ENCODE assay signal across 10 mouse cellular contexts in genomic region chr4:138548124-138548561, GRCm38 (mm10).
DNase-seq lines count a peak whose midpoint lies in the region; ATAC-seq lines count a peak whose summit lies in the region.
"Had no signal": no experiment of that assay in that cellular context is flagged by ENCODE, and none has a peak within 500 bp of the region (broad histone marks: within the 10 kb centered on the region; RNA-seq: fewer than 3 reads in every experiment).

No protein-coding gene starts in this region.

- no peak overlapping the region for H3K9ac ChIP-seq in hindbrain, embryonic 14.5 days
- H3K9ac ChIP-seq in midbrain, embryonic 15.5 days = 0 out of 2 replicates have a peak overlapping the region, but pooled peaks have one; percentile 5

- no peaks in the 10 kb centered on the region for H3K36me3 ChIP-seq in hindbrain, embryonic 14.5 days (replicated peaks; ENCODE audit: control insufficient read depth, insufficient read depth)
- no peaks in the 10 kb centered on the region for H3K36me3 ChIP-seq in midbrain, embryonic 15.5 days (replicated peaks)
- no peaks in the 10 kb centered on the region for H3K36me3 ChIP-seq in limb, embryonic 10.5 days

- no peak for DNase-seq in frontal cortex, postnatal 25 days (ENCODE audit: low spot score in 2 of 2)
- peak; percentile 14 for DNase-seq in ES-CJ7 (ENCODE audit: low read depth, low spot score)
- no peak for DNase-seq in hindbrain, embryonic 14.5 days (ENCODE audit: low spot score)
- no peak for DNase-seq in limb, embryonic 10.5 days (ENCODE audit: low spot score)
- DNase-seq: liver had no signal

- WGBS in hindbrain, embryonic 14.5 days = 8% methylated on average over 10 of the region's 10 CpGs
- 7% methylated on average over 10 of the region's 10 CpGs for WGBS in midbrain, embryonic 15.5 days
- WGBS in limb, embryonic 10.5 days = 19% methylated on average over 10 of the region's 10 CpGs

- peak; percentile 72 for ATAC-seq in frontal cortex, adult (ENCODE audit: low TSS enrichment)
- ATAC-seq in hindbrain, embryonic 14.5 days (ENCODE audit: low FRiP score) = peak; percentile 31; the same call in 1 of the 2 replicates
- ATAC-seq in midbrain, embryonic 15.5 days (replicated peaks) = peak; percentile 79
- ATAC-seq in granulocyte monocyte progenitor cell, adult 5-6 weeks (replicated peaks; ENCODE audit: poor library complexity, severe bottlenecking) = no peak
- ATAC-seq in erythroid progenitor cell, adult 5-6 weeks (replicated peaks; ENCODE audit: low FRiP score, poor library complexity, severe bottlenecking) = no peak
- ATAC-seq: lung, postnatal 0 days had no signal

- H3K27me3 ChIP-seq in hindbrain, embryonic 14.5 days (ENCODE audit: control insufficient read depth, insufficient read depth, low read length) = no peaks in the 10 kb centered on the region
- H3K27me3 ChIP-seq in midbrain, embryonic 15.5 days (replicated peaks) = no peaks in the 10 kb centered on the region
- peaks cover 47% of the 10 kb centered on the region for H3K27me3 ChIP-seq in limb, embryonic 10.5 days (ENCODE audit: low read depth, poor library complexity, severe bottlenecking)

- H3K9me3 ChIP-seq in hindbrain, embryonic 14.5 days (ENCODE audit: control insufficient read depth, low read length) = no peaks in the 10 kb centered on the region
- no peaks in the 10 kb centered on the region for H3K9me3 ChIP-seq in midbrain, embryonic 15.5 days
- no peaks in the 10 kb centered on the region for H3K9me3 ChIP-seq in limb, embryonic 10.5 days (replicated peaks)

- peaks cover 14% of the 10 kb centered on the region; the same call in 1 of the 2 replicates for H3K4me1 ChIP-seq in hindbrain, embryonic 14.5 days (replicated peaks; ENCODE audit: control insufficient read depth, insufficient read depth, low read length)
- H3K4me1 ChIP-seq in midbrain, embryonic 15.5 days = peaks cover 23% of the 10 kb centered on the region
- H3K4me1 ChIP-seq in limb, embryonic 10.5 days = peaks cover 8% of the 10 kb centered on the region

- peak overlapping the region; percentile 24; the same call in 1 of the 2 replicates for H3K27ac ChIP-seq in hindbrain, embryonic 14.5 days
- H3K27ac ChIP-seq in midbrain, embryonic 15.5 days = peak overlapping the region; percentile 64
- no peak overlapping the region for H3K27ac ChIP-seq in limb, embryonic 10.5 days

- peak overlapping the region; percentile 21 for H3K4me2 ChIP-seq in hindbrain, embryonic 14.5 days (replicated peaks)
- H3K4me2 ChIP-seq in midbrain, embryonic 15.5 days = peak overlapping the region; percentile 31

- H3K4me3 ChIP-seq in hindbrain, embryonic 14.5 days (replicated peaks; ENCODE audit: low read length) = no peak overlapping the region
- no peak overlapping the region for H3K4me3 ChIP-seq in midbrain, embryonic 15.5 days
- H3K4me3 ChIP-seq in limb, embryonic 10.5 days = no peak overlapping the region

Comparison
In these comparisons a context has a peak if more than half of its experiments do, and no peak if none do; other contexts are left out.
1. ATAC-seq: peak in frontal cortex, adult (single experiment), hindbrain, embryonic 14.5 days (single experiment) and midbrain, embryonic 15.5 days (single experiment); none in granulocyte monocyte progenitor cell, adult 5-6 weeks (single experiment) and erythroid progenitor cell, adult 5-6 weeks (single experiment).